Mouse (Mus musculus) midbrain, embryonic 16.5 days (tissue): ENCODE results near the gene Slc4a5. TPM values are rescaled to one million over a fixed set of nuclear protein-coding genes. Genes with fewer than 3 reads are reported as not detected.

ENCODE experiments used
- polyA plus RNA-seq: library from polyadenylated mRNA; unstranded; fragments of >200 nt; fragmentation: Nextera tagmentation; extraction: Ambion mirVana; gene quantifications from 2 replicates; pipeline ENCODE4 v1.2.1, GENCODE M21; 2015

Gene Slc4a5
- polyA plus RNA-seq, 1 experiment from 2014 or later = 0.49 TPM

Other genes with a start within 250 kb of the Slc4a5 start
- gene Dok1, start 186.4 kb upstream of the Slc4a5 start, polyA plus RNA-seq = 1.7 and 1.8 TPM in 2 replicates
- 5.1 and 7.5 TPM in 2 replicates for gene Loxl3, start 185.7 kb upstream of the Slc4a5 start, polyA plus RNA-seq
- 176 and 184 TPM in 2 replicates for gene Aup1, start 165.3 kb upstream of the Slc4a5 start, polyA plus RNA-seq
- gene Htra2, start 164.6 kb upstream of the Slc4a5 start, polyA plus RNA-seq = 76.1 and 87.8 TPM in 2 replicates
- 0.30 and 0.37 TPM in 2 replicates for gene Dqx1, start 162.0 kb upstream of the Slc4a5 start, polyA plus RNA-seq
- gene Tlx2, start 149.5 kb upstream of the Slc4a5 start, polyA plus RNA-seq = not detected in 2 replicates
- gene Pcgf1, start 142.0 kb upstream of the Slc4a5 start, polyA plus RNA-seq = 50.4 and 52.5 TPM in 2 replicates
- not detected in 2 replicates for gene Lbx2, start 133.5 kb upstream of the Slc4a5 start, polyA plus RNA-seq
- 5.2 and 5.9 TPM in 2 replicates for gene Ccdc142, start 118.2 kb upstream of the Slc4a5 start, polyA plus RNA-seq
- 5.3 and 5.9 TPM in 2 replicates for gene Gm42688, start 118.2 kb upstream of the Slc4a5 start, polyA plus RNA-seq
- 113 and 115 TPM in 2 replicates for gene Mrpl53, start 110.8 kb upstream of the Slc4a5 start, polyA plus RNA-seq
- gene Mogs, start 104.3 kb upstream of the Slc4a5 start, polyA plus RNA-seq = 20.9 and 21.6 TPM in 2 replicates
- 148 and 163 TPM in 2 replicates for gene Wbp1, start 98.3 kb upstream of the Slc4a5 start, polyA plus RNA-seq
- 13.3 and 14.5 TPM in 2 replicates for gene Ino80b, start 94.4 kb upstream of the Slc4a5 start, polyA plus RNA-seq
- 10.7 TPM in 2 replicates for gene Rtkn, start 84.4 kb upstream of the Slc4a5 start, polyA plus RNA-seq
- gene Wdr54, start 63.4 kb upstream of the Slc4a5 start, polyA plus RNA-seq = 20.1 and 22.9 TPM in 2 replicates
- 11.4 and 16.3 TPM in 2 replicates for gene 1700003E16Rik, start 63.4 kb upstream of the Slc4a5 start, polyA plus RNA-seq
- 161 and 164 TPM in 2 replicates for gene Dctn1, start 53.9 kb upstream of the Slc4a5 start, polyA plus RNA-seq
- gene Mthfd2, start 106.1 kb downstream of the Slc4a5 start, polyA plus RNA-seq = 34.7 and 37.1 TPM in 2 replicates
- gene Mob1a, start 106.2 kb downstream of the Slc4a5 start, polyA plus RNA-seq = 19.2 and 20.8 TPM in 2 replicates
- 44.0 and 50.0 TPM in 2 replicates for gene Bola3, start 129.3 kb downstream of the Slc4a5 start, polyA plus RNA-seq
- gene Tet3, start 239.3 kb downstream of the Slc4a5 start, polyA plus RNA-seq = 51.9 and 53.2 TPM in 2 replicates